Mouse (Mus musculus): ENCODE measurements around the gene Olfr1200.

The Olfr1200 gene

DNA sequence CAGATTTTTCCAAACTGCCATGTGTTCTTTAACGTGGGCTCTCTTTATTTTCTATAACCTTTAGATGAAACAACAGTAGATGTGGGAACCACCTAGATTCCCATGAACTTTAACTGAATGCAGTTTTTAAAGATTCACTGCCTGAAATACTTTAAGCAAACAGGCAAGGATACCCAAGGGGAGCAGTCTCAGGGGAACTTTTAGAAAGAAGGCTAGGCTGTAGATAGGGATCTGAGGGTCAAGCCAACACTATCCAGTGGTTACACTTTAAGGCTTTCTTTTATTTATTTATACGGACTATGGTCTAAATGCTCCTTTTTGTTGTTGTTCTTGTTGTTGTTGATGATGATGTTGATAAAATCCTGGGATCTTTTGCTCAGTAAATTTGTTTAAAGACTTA lies at the start of gene Olfr1200:
TSS of gene Olfr1200 (minus strand) at position 101 of the 400 bp plus-strand sequence.
- no peak for DNase-seq

- DNase-seq = no peak
Measured at GRCm38 (mm10) chr2:88814196-88814595, 43.9 kb upstream of the Olfr1200 start, which contains the start of gene Olfr1202. Olfr1202 (plus strand) TSS chr2:88814496.

GRCm38 (mm10) chr2:88792736-88793135 lies 22.4 kb upstream of the Olfr1200 start, which contains the start of gene Olfr1201:
Olfr1201 (plus strand) TSS chr2:88793036.
- no peak for DNase-seq

- DNase-seq = no peak
Measured at GRCm38 (mm10) chr2:88760369-88760768, 9.9 kb downstream of the Olfr1200 start, which contains the start of gene Olfr1199. Olfr1199 (minus strand) TSS chr2:88760469.

DNA sequence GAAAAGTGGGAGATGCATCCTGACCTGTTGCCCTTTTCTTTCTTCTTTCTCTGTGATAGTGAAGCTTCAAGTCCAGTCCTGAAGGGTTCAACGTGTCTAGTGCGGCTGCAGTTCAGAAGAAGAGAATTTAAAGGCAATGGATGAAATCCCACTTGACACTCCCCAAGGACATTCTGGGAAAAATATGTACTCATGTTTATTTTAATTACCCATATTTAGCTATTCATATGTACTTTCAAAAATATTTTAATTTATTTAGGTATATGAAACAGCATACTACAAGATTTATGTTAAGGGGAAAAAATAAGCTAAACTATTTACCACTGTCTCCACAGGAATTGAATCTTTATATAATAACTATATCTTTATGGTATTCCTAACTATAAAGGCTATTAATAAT lies 19.0 kb downstream of the Olfr1200 start, which contains the start of gene Olfr1198:
TSS of gene Olfr1198 (minus strand) at position 101 of the 400 bp plus-strand sequence.
- DNase-seq = no peak

GRCm38 (mm10) chr2:88743379-88743778 lies 26.9 kb downstream of the Olfr1200 start:
- DNase-seq = no peak

DNA sequence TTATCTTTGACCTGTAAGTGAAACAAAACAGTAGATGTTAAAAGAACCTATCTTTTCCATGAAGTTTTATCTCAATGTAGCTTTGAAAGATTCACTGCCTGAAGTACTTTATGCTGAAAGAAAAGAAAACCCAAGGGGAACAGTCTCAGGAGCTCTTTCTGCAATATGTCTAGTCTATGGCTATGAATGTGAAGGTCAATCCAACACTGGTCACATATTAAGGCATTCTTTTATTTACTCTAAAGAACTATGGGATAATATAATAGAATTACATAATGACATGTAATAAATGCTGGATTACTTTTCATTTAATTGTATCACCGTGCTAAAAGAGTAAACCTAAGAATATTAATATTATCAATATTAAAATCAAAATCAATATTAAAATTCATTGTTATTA lies 38.0 kb downstream of the Olfr1200 start, which contains the start of gene Olfr1197:
TSS of gene Olfr1197 (minus strand) at position 101 of the 400 bp plus-strand sequence.
- DNase-seq = no peak
